Mouse (Mus musculus): ENCODE measurements at regions not wholly inside any gene's neighbourhood (a gene's known extent, or its start where the extent isn't known, plus 50 kb on each side); places are given as distances from the start of the nearest gene placed in this dataset.

DNA sequence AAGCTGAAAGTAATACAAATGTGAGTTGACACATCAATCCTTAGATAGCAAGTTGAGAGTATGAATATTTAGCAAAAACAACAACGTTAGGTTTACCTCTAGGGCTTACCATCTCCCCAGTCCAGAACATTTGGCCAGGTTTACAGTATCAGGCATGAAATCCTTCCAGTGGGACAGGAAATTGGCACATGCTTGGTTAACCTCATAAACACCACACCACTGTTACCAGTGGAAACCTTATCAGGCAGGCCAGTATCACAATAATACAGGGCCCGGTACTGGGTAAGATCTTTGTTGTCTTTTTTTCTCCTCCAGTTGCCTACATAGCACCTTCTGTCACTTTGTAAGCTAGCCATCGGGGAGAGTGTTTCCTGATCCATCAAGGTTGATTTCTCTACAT lies 101.7 kb upstream of the Slc13a1 start:
- in situ Hi-C loops (cut with MseI, MboI) = no loop called here

GRCm38 (mm10) chr6:24263796-24264195 lies 95.9 kb upstream of the Slc13a1 start:
- in situ Hi-C loops (cut with MseI, MboI) = no loop called here

DNA sequence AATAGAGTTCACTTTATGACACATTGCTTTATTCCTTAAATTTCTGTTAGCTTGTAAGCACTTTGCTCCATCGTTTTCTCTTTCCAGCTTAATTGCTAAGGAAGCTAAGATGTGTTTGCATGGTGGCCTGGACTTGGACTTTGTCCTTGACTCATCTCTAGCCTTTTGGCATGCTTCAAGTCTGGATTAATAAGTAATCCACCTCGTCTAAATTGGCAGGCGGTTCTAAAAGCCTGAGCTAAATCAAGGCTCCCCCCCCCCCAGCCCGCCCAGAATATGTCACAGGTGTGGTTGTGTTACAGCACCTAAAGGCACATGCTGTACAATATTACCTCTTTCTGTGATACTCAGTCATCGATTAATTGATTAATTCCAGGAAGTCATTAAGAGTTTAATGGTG lies 94.7 kb upstream of the Slc13a1 start:
- in situ Hi-C loops (cut with MseI, MboI) = no loop called here

- in situ Hi-C loops (cut with MseI, MboI) = no loop called here
Measured at GRCm38 (mm10) chr6:24245591-24245990, 77.7 kb upstream of the Slc13a1 start.

- in situ Hi-C loops (cut with MseI, MboI) = no loop called here
Measured at GRCm38 (mm10) chr6:24238541-24238940, 70.6 kb upstream of the Slc13a1 start.

DNA sequence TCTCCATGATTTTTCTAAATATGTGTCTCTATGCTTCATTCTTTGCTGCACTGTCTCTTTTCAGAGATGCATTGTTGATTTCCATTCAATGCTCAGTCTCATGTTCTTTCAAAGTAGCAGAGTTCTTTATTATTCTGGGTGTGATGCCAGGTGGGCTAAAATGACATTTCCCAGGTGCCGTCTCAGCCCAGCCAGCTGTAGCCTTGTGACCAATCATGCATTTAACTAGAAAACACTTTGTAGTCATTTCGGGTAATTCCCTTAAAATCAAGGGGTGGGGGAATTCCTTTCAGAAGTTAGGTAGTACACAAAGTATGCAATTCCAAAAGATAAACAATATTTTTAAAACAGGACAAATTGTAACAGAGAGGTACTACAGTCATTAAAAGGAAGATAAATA lies 70.2 kb upstream of the Slc13a1 start:
- in situ Hi-C loops (cut with MseI, MboI) = no loop called here

GRCm38 (mm10) chr6:24233626-24234025 lies 65.7 kb upstream of the Slc13a1 start:
- in situ Hi-C loops (cut with MseI, MboI) = no loop called here

GRCm38 (mm10) chr6:24220589-24220988 lies 52.7 kb upstream of the Slc13a1 start:
- in situ Hi-C loops (cut with MseI, MboI) = no loop called here

GRCm38 (mm10) chr6:24219882-24220522 lies 52.1 kb upstream of the Slc13a1 start:
- in situ Hi-C loops (cut with MseI, MboI) = no loop called here

All from mouse trophoblast stem cell (cell line).